Mouse (Mus musculus): ENCODE results near the gene Tbc1d25. TPM values are rescaled to one million over a fixed set of nuclear protein-coding genes. Genes with fewer than 3 reads are reported as not detected.

The Tbc1d25 gene
- polyA plus RNA-seq, 1 experiment = 13.9 TPM

DNA sequence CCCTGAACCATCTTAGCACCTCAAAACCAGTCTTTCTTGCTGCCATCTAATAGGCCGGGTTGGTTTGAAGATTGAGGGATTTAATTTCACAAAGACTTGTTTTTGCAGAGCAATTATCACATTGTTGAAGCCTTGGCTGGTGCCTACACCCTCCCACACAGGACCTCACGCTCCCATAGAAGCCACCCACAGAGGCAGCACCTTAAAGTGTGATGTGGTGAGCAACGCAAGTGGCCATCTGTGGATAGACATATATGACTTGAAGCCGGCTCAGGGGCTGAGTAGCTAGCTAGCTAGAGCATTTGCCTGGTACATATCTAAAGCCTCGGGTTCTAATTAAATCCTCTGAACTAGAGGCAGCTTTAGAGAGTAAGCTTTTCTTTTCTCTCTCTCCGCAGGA lies 41.4 kb upstream of the Tbc1d25 start:
- DNase-seq (ENCODE audit: low read depth in 1 of 2, low spot score in 2 of 2) = no peak
- WGBS = 78% methylated on average over 6 of the region's 6 CpGs
- no peaks in the 10 kb centered on the region for H3K4me1 ChIP-seq (ENCODE audit: control insufficient read depth, insufficient read depth, insufficient read length)
- no peaks in the 10 kb centered on the region for H3K36me3 ChIP-seq (ENCODE audit: control insufficient read depth, insufficient read depth, low read length)
- no peak overlapping the region for H3K4me3 ChIP-seq (ENCODE audit: extremely low read depth, insufficient read depth, insufficient read length)
- no peaks in the 10 kb centered on the region for H3K27me3 ChIP-seq (ENCODE audit: control insufficient read depth, insufficient read depth, low read length)
- H3K27ac ChIP-seq (ENCODE audit: insufficient read depth, low read length) = no peak overlapping the region
- TF ChIP-seq POLR2A (IDR thresholded peaks at IDR 0.05; ENCODE audit: low read depth, low read length) (no peak), CTCF (IDR thresholded peaks at IDR 0.05; ENCODE audit: extremely low read depth, insufficient read depth, insufficient read length, insufficient replicate concordance) (no peak)

- H3K36me3 ChIP-seq (ENCODE audit: control insufficient read depth, insufficient read depth, low read length) = no peaks in the 10 kb centered on the region
Observed at GRCm38 (mm10) chrX:8211490-8212207, 35.7 kb upstream of the Tbc1d25 start.

GRCm38 (mm10) chrX:8209720-8210119 lies 33.7 kb upstream of the Tbc1d25 start:
- no peak for TF ChIP-seq CTCF (IDR thresholded peaks at IDR 0.05; ENCODE audit: extremely low read depth, insufficient read depth, insufficient read length, insufficient replicate concordance)
- no peak for TF ChIP-seq POLR2A (IDR thresholded peaks at IDR 0.05; ENCODE audit: low read depth, low read length)
- Histone ChIP-seq H3K36me3 (ENCODE audit: control insufficient read depth, insufficient read depth, low read length) (no peaks in the 10 kb centered on the region), H3K27ac (ENCODE audit: insufficient read depth, low read length) (no peak overlapping the region), H3K27me3 (ENCODE audit: control insufficient read depth, insufficient read depth, low read length) (peaks cover 2% of the 10 kb centered on the region; the same call in 1 of the 2 replicates), H3K4me1 (ENCODE audit: control insufficient read depth, insufficient read depth, insufficient read length) (peaks cover 4% of the 10 kb centered on the region), H3K4me3 (ENCODE audit: extremely low read depth, insufficient read depth, insufficient read length) (no peak overlapping the region)
- no peak for DNase-seq (ENCODE audit: low read depth in 1 of 2, low spot score in 2 of 2)
- WGBS = 62% methylated on average over 2 of the region's 2 CpGs

More at GRCm38 (mm10) chrX:8211490-8212207, 35.7 kb upstream of the Tbc1d25 start:
- TF ChIP-seq CTCF (IDR thresholded peaks at IDR 0.05; ENCODE audit: extremely low read depth, insufficient read depth, insufficient read length, insufficient replicate concordance) (no peak), POLR2A (IDR thresholded peaks at IDR 0.05; ENCODE audit: low read depth, low read length) (no peak)
- WGBS = 75% methylated on average over 7 of the region's 7 CpGs
- DNase-seq (ENCODE audit: low read depth in 1 of 2, low spot score in 2 of 2) = no peak
- Histone ChIP-seq H3K27ac (ENCODE audit: insufficient read depth, low read length) (no peak overlapping the region), H3K27me3 (ENCODE audit: control insufficient read depth, insufficient read depth, low read length) (no peaks in the 10 kb centered on the region), H3K4me3 (ENCODE audit: extremely low read depth, insufficient read depth, insufficient read length) (no peak overlapping the region), H3K4me1 (ENCODE audit: control insufficient read depth, insufficient read depth, insufficient read length) (no peaks in the 10 kb centered on the region)

DNA sequence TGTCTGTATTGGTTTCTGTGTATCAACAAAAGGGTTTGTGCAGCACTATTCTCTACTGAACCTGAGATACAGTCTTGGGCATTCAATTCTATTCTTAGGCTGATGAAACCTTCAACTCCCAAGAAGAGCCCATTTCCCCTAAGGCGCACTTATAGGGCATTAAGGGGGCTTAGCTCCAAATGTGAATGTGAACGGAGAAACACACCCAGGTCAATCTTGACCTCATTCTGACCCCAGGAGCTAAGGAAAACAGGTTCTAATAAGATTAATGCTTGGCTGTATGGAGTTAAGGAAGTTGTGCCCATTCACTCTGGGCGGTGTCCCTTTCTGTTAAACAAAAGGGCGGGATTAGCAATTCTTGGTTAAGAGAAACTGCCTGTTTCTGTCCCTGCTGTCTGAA lies 31.2 kb upstream of the Tbc1d25 start:
- H3K4me3 ChIP-seq (ENCODE audit: extremely low read depth, insufficient read depth, insufficient read length) = no peak overlapping the region
- H3K27ac ChIP-seq (ENCODE audit: insufficient read depth, low read length) = no peak overlapping the region
- DNase-seq (ENCODE audit: low read depth in 1 of 2, low spot score in 2 of 2) = no peak
- TF ChIP-seq CTCF (IDR thresholded peaks at IDR 0.05; ENCODE audit: extremely low read depth, insufficient read depth, insufficient read length, insufficient replicate concordance) (no peak), POLR2A (IDR thresholded peaks at IDR 0.05; ENCODE audit: low read depth, low read length) (no peak)
- peaks cover 4% of the 10 kb centered on the region for H3K4me1 ChIP-seq (ENCODE audit: control insufficient read depth, insufficient read depth, insufficient read length)
- no peaks in the 10 kb centered on the region for H3K36me3 ChIP-seq (ENCODE audit: control insufficient read depth, insufficient read depth, low read length)
- 58% methylated on average over 4 of the region's 4 CpGs for WGBS
- peaks cover 2% of the 10 kb centered on the region; the same call in 1 of the 2 replicates for H3K27me3 ChIP-seq (ENCODE audit: control insufficient read depth, insufficient read depth, low read length)

- TF ChIP-seq CTCF (IDR thresholded peaks at IDR 0.05; ENCODE audit: extremely low read depth, insufficient read depth, insufficient read length, insufficient replicate concordance) = no peak
- no peak for TF ChIP-seq POLR2A (IDR thresholded peaks at IDR 0.05; ENCODE audit: low read depth, low read length)
- no peaks in the 10 kb centered on the region for H3K36me3 ChIP-seq (ENCODE audit: control insufficient read depth, insufficient read depth, low read length)
- DNase-seq (ENCODE audit: low read depth in 1 of 2, low spot score in 2 of 2) = no peak
- peaks cover 2% of the 10 kb centered on the region; the same call in 1 of the 2 replicates for H3K27me3 ChIP-seq (ENCODE audit: control insufficient read depth, insufficient read depth, low read length)
- H3K4me3 ChIP-seq (ENCODE audit: extremely low read depth, insufficient read depth, insufficient read length) = peak overlapping the region; percentile 44; the same call in 1 of the 2 replicates
- peaks cover 4% of the 10 kb centered on the region for H3K4me1 ChIP-seq (ENCODE audit: control insufficient read depth, insufficient read depth, insufficient read length)
- 26% methylated on average over 11 of the region's 11 CpGs for WGBS
- H3K27ac ChIP-seq (ENCODE audit: insufficient read depth, low read length) = no peak overlapping the region
Observed at GRCm38 (mm10) chrX:8206694-8207197, 30.8 kb upstream of the Tbc1d25 start.

DNA sequence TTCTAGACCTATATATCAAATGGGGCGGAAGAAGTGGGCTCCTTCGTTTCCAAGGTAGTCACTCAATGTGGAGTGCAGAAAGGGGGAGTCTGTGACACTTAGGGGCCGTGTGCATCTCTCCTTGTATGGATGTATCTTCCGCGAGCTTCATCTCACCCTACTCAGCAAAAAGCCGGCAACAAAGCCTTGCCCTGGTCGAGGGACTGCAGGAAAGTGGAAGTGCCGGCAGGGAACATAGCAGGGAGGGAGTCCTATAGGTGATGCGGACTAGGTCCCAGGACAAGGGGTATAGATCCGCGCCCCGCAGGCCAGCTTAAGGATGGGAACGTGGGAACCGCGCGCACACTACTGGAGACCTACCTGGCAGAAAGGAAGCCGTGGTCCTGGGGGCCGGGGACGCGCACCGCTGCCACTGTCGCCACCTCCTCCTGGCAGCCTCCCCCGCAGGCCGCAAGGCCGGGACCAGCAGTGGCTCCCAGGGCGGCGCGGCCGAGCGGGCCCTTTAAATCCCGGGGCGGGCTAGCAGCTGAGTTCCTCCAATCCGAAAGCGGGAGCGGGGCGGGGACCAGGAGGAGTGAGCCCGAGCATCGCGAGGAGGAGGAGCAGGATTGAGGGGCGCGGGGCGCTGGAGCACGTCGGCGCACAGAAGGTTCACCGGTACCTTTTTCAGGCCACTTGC lies 30.2 kb upstream of the Tbc1d25 start, which contains the start of gene Porcn:
Gene Porcn, minus strand, starts transcription at position 511 of the 679 bp plus-strand sequence.
- Histone ChIP-seq H3K4me1 (ENCODE audit: control insufficient read depth, insufficient read depth, insufficient read length) (peaks cover 4% of the 10 kb centered on the region), H3K27ac (ENCODE audit: insufficient read depth, low read length) (no peak within 1 kb of the TSS), H3K4me3 (ENCODE audit: extremely low read depth, insufficient read depth, insufficient read length) (peak within 1 kb of the TSS; percentile 44), H3K36me3 (ENCODE audit: control insufficient read depth, insufficient read depth, low read length) (no peaks in the 10 kb centered on the region), H3K27me3 (ENCODE audit: control insufficient read depth, insufficient read depth, low read length) (peaks cover 2% of the 10 kb centered on the region; the same call in 1 of the 2 replicates)
- DNase-seq (ENCODE audit: low read depth in 1 of 2, low spot score in 2 of 2) = peak in 1 of 2 experiments; percentile 10
- TF ChIP-seq CTCF (IDR thresholded peaks at IDR 0.05; ENCODE audit: extremely low read depth, insufficient read depth, insufficient read length, insufficient replicate concordance) (no peak), POLR2A (IDR thresholded peaks at IDR 0.05; ENCODE audit: low read depth, low read length) (no peak)
- 25% methylated on average over 46 of the region's 46 CpGs for WGBS

Data from spleen, adult 2 months (tissue).